Mouse (Mus musculus): Measurements from ENCODE around the gene Ap1m1. TPM values are rescaled to one million over a fixed set of nuclear protein-coding genes. Genes with fewer than 3 reads are reported as not detected.
A peak's percentile ranks its signal among the peaks of the same experiment; 100 is the strongest.

Ap1m1 gene
- total RNA-seq, 2 experiments from 2014 or later = 75.7 to 81.1 TPM

GRCm38 (mm10) chr8:72285285-72285684, 45.5 kb downstream of the Ap1m1 start:
- DNase-seq (ENCODE audit: low spot score in 2 of 2) = no peak

- no peak for DNase-seq (ENCODE audit: low spot score in 2 of 2)
Observed at GRCm38 (mm10) chr8:72289051-72289450, 49.2 kb downstream of the Ap1m1 start.

DNA sequence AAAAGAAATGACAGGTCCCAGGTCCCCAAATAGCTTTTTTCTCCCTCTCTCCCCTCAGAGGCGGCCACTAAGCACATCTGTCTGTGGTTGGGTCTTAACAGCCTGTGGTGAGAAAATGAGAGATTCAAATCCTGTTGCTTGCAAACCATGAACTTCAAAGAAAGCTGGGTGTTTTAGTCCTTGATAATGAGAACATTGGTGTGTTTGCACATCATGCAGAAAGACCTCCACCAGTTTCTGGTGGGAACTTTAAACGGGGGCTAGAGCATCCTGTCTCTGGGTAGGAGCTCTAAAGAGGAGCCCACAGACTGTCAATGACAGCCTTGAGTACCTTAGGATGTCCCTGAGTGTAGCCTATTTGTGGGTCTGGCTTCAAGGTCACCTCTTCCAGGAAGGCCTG, 51.3 kb downstream of the Ap1m1 start:
- DNase-seq (ENCODE audit: low spot score in 2 of 2) = no peak

- DNase-seq (ENCODE audit: low spot score in 2 of 2) = no peak
Observed at GRCm38 (mm10) chr8:72293309-72293708, 53.5 kb downstream of the Ap1m1 start.

- no peak for DNase-seq (ENCODE audit: low spot score in 2 of 2)
Observed at GRCm38 (mm10) chr8:72295125-72295524, 55.3 kb downstream of the Ap1m1 start.

DNA sequence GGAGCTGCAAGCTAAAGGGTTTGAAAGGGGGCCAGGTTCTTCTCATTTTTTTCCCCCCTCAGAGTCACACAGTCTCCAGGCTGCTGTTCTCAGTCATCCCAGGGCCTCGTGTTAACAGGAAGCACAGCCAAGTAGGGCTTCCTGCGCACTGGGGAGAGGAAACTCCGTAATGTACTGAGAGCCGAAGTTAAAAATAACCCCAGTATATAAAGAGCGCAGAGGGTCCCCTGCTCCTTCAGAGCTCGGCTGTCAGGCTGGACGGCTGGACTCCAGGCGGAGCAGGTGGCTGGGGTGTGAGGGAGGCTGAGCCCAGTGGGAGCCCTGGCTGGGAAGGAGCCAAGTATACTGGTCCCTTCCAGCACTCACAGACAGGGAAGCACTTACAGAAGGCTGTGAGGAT, 55.9 kb downstream of the Ap1m1 start:
- peak in 1 of 2 experiments; percentile 22 for DNase-seq (ENCODE audit: low spot score in 2 of 2)

GRCm38 (mm10) chr8:72296561-72296960, 56.7 kb downstream of the Ap1m1 start:
- no peak for DNase-seq (ENCODE audit: low spot score in 2 of 2)

- DNase-seq (ENCODE audit: low spot score in 2 of 2) = no peak
Observed at GRCm38 (mm10) chr8:72298928-72299327, 59.1 kb downstream of the Ap1m1 start.

- no peak for DNase-seq (ENCODE audit: low spot score in 2 of 2)
Observed at GRCm38 (mm10) chr8:72300654-72301400, 61.0 kb downstream of the Ap1m1 start.

- DNase-seq (ENCODE audit: low spot score in 2 of 2) = no peak
Observed at GRCm38 (mm10) chr8:72301497-72301896, 61.7 kb downstream of the Ap1m1 start.

DNA sequence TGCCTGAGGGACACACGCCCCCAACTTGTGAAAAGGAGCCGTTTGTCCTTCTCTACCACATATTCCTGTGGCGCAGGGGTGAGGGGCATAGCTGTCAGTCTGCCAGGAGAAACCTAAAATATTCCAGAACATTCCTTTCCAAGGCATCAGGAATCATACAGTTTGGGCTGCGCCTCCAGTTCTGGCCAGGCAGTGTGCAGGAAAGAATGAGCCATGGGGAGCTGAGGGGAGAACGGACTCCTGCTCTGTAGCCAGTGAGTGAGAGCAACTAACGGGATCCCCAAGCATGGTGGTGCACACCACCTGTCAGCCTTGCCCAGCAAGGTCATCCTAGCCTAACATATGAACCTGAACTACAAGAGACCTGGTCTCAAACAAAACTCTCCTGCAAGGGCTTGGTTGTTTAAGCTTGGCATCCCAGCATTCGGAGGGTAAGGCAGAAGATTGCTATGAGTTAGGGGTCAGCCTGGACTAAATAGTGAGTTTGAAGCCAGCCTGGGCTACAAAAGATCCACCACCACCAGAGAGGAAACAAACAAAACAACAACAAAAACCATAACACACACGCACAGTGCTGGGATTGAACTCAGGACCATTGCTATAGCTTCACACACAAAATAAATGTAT, 63.3 kb downstream of the Ap1m1 start:
- no peak for DNase-seq (ENCODE audit: low spot score in 2 of 2)

GRCm38 (mm10) chr8:72303633-72304032, 63.8 kb downstream of the Ap1m1 start:
- DNase-seq (ENCODE audit: low spot score in 2 of 2) = peak in 1 of 2 experiments; percentile 38

DNA sequence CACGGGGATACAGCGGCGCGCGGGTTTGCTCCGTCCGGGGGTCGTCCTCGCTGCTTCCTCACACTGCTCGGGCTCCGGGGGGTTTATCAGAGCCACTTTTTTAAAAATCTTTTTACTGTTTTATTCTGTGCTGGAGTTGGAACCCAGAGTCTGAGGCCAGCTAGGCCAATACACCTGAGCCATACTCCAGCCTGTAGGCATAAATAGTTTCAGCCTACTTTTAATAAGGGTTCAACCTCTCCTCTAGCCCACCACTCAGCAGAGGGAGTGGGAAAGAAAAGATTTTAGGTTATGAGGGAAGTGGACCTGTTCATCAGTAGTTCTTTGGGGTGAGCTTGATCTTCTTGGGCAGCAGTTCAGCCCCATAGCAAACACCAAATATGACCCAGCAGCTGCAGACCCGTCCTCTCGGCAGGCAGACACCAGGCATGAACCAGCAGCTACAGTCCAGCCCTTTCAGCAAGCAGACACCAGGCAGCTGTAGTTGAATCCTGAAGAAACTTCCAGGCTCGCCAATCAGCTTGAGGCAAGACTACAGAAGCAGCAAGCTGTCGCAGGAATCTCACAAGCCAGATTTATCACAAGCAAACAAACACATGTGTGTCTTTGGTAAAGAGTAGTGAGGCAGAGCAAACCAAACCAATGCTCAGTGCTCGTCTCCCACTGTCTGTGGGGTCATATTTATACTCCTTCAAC, 65.5 kb downstream of the Ap1m1 start, which contains the start of gene Gm10282:
Gene Gm10282 (minus strand): TSS at position 51 of the 696 bp plus-strand sequence.
- no peak for DNase-seq (ENCODE audit: low spot score in 2 of 2)

GRCm38 (mm10) chr8:72306913-72307312, 67.1 kb downstream of the Ap1m1 start:
- DNase-seq (ENCODE audit: low spot score in 2 of 2) = no peak

Other genes starting within 250 kb of the Ap1m1 start
- gene Cyp4f18, start 230.4 kb upstream of the Ap1m1 start, total RNA-seq (2021) = 1 to 10 TPM; 1.5 to 1.7 TPM
- not detected for gene Olfr372, start 198.8 kb upstream of the Ap1m1 start, total RNA-seq (2021)
- gene Olfr373, start 156.8 kb upstream of the Ap1m1 start, total RNA-seq (2021) = under 1 TPM in 1 of 2 experiments, not detected in 1; 0.08 TPM
- gene Olfr374, start 133.0 kb upstream of the Ap1m1 start, total RNA-seq (2021) = not detected
- 100 to 1,000 TPM; 232 to 267 TPM for gene Tpm4, start 105.0 kb upstream of the Ap1m1 start, total RNA-seq (2021)
- 10 to 100 TPM; 64.1 to 67.7 TPM for gene Rab8a, start 78.8 kb upstream of the Ap1m1 start, total RNA-seq (2021)
- not detected for gene Hsh2d, start 50.4 kb upstream of the Ap1m1 start, total RNA-seq (2021)
- gene Cib3, start 27.2 kb upstream of the Ap1m1 start, total RNA-seq (2021) = not detected
- not detected for gene Gm11034, start 26.4 kb upstream of the Ap1m1 start, total RNA-seq (2021)
- 10 to 100 TPM; 67.3 to 72.7 TPM for gene Fam32a, start 20.3 kb upstream of the Ap1m1 start, total RNA-seq (2021)
- 10 to 100 TPM; 30.9 to 31.2 TPM for gene Gm10282, start 65.2 kb downstream of the Ap1m1 start, total RNA-seq (2021)
- gene Klf2, start 79.0 kb downstream of the Ap1m1 start, total RNA-seq (2021) = 10 to 100 TPM; 40.6 to 41.4 TPM
- gene Eps15l1, start 181.4 kb downstream of the Ap1m1 start, total RNA-seq (2021) = 10 to 100 TPM; 69.9 to 70.8 TPM
- gene Calr3, start 203.9 kb downstream of the Ap1m1 start, total RNA-seq (2021) = 1 to 10 TPM; 3.0 to 3.1 TPM
- gene 1700030K09Rik, start 203.9 kb downstream of the Ap1m1 start, total RNA-seq (2021) = 10 to 100 TPM in 1 of 2 experiments, 1 to 10 TPM in 1; 9.6 to 11.7 TPM
- gene Cherp, start 235.2 kb downstream of the Ap1m1 start, total RNA-seq (2021) = 10 to 100 TPM; 81.3 to 86.7 TPM